Mouse (Mus musculus) lung, adult 2 months (tissue): ENCODE data around the gene Gbx1.

Experiments
- CTCF ChIP-seq: fragments of 200-500 bp; IDR thresholded peaks from 2 replicates; pipeline ENCODE4 v1.5.1; 2011; ENCODE audit warnings: mild to moderate bottlenecking, low read length, control low read depth; ENCODE audit not compliant: insufficient read depth
- POLR2A ChIP-seq: fragments of 200-500 bp; IDR thresholded peaks from 2 replicates; pipeline ENCODE4 v1.6.1; 2011; ENCODE audit warnings: low read depth, mild to moderate bottlenecking, control low read depth, low read length, borderline replicate concordance; ENCODE audit errors: extremely low read depth

DNA sequence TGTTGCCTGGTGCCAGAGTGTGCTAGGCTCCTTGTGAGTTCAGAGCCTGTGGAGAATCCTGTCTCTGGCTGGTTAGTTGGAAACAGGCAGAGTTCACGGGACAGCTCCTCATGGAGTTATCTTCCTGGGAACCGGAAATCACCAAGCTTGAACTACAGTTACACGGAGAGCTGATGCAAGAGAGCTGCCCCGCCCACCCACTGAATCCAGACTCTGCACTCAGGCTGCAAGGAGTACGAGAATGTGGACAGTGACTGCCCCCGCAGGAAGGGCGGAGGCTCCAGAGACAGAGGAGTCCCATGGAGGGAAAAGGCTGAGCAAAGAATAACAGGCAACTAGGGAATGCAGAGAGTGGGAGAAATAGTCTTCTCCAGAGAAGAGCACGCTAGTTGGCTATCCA, 14.7 kb downstream of the Gbx1 start:
- TF ChIP-seq CTCF (no peak), POLR2A (no peak)
